Mouse (Mus musculus) embryonic fibroblast, embryonic 13.5 days (primary cell): Measurements from ENCODE around the gene Pfkfb2. TPM values are rescaled to one million over a fixed set of nuclear protein-coding genes. Genes with fewer than 3 reads are reported as not detected.

Experiments used
- H3K27ac ChIP-seq: 2 replicates; pipeline ENCODE4 v1.5.1; 2012; ENCODE audit warnings: low read length, control low read depth, inconsistent platforms; ENCODE audit not compliant: insufficient read depth
- H3K4me1 ChIP-seq: 2 replicates; pipeline ENCODE4 v1.6.1; 2011; ENCODE audit warnings: low read length; ENCODE audit not compliant: control insufficient read depth, insufficient read depth
- H3K4me3 ChIP-seq: 2 replicates; pipeline ENCODE4 v1.5.1; 2011; ENCODE audit warnings: mild to moderate bottlenecking, control low read depth, low read length; ENCODE audit not compliant: insufficient read depth
- CTCF ChIP-seq: IDR thresholded peaks from 2 replicates; pipeline ENCODE4 v1.5.1; 2011; ENCODE audit warnings: mild to moderate bottlenecking, control low read depth, low read length, moderate library complexity, borderline replicate concordance; ENCODE audit not compliant: insufficient read depth
- POLR2A ChIP-seq: IDR thresholded peaks from 2 replicates; pipeline ENCODE4 v1.6.1; 2011; ENCODE audit warnings: low read depth, mild to moderate bottlenecking, control low read depth, low read length, moderate library complexity
- polyA plus RNA-seq: library from polyadenylated mRNA; stranded (reverse); fragments of >200 nt; gene quantifications from 2 replicates; pipeline ENCODE4 v1.2.4, GENCODE M21; 2011; ENCODE audit warnings: low read depth; ENCODE audit not compliant: missing spikeins, insufficient read length

Gene Pfkfb2
- polyA plus RNA-seq, 1 experiment, result 16.1 TPM

DNA sequence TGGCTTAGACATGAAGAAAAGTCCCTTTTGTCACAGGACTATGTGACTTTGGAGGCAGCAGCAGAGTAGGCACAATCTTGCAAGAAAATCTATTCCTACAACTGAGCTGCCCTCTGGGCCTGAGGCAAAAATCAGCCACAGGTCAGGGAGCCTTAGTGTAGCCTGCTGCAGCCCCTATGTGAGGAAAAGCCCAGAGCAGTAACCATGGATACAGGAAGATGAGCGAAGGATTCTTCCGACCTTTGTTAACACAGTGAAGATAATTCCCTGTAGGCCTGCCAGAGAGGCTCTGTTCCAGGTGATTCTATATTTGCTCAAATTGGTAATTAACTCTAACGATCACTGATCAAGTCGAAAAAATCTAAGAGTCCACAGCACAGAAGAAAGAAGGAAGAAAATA is 85.0 kb downstream of the Pfkfb2 start:
- H3K4me3 ChIP-seq, result no peak overlapping the region
- no peaks in the 10 kb centered on the region for H3K4me1 ChIP-seq
- TF ChIP-seq CTCF (no peak), POLR2A (no peak)
- no peak overlapping the region for H3K27ac ChIP-seq

DNA sequence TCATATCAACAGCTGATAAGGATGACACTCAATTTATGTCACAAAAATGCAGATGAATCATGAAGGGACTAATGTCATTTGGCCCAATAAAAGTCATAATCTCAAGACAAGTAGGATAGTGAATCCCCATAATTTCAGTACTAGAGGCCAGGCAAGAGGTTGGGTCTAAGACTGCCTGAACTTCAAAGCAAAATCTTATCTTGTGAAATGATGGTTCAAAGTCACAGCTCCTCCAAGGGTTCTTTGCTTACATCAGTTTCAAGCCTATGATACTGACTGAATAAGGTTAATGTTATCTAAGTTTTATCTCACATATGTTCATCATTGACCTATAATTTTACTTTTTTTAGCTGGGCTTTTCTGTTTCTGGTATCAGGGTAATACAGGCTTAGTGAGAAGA is 88.1 kb downstream of the Pfkfb2 start:
- H3K27ac ChIP-seq, result no peak overlapping the region
- no peak overlapping the region for H3K4me3 ChIP-seq
- TF ChIP-seq POLR2A, result no peak
- H3K4me1 ChIP-seq, result no peaks in the 10 kb centered on the region

Other genes starting within 250 kb of the Pfkfb2 start
- not detected in 2 replicates for gene Zp3r, start 99.6 kb downstream of the Pfkfb2 start, polyA plus RNA-seq
- 0.73 TPM in 1 of 2 replicates, not detected in the other for gene C4bp, start 67.6 kb downstream of the Pfkfb2 start, polyA plus RNA-seq
- gene Gm29427, start 13.5 kb downstream of the Pfkfb2 start, polyA plus RNA-seq, result not detected in 2 replicates
- gene Yod1, start 11.9 kb downstream of the Pfkfb2 start, polyA plus RNA-seq, result 4.9 and 6.5 TPM in 2 replicates
- 0.75 and 1.8 TPM in 2 replicates for gene AA986860, start 2.7 kb upstream of the Pfkfb2 start, polyA plus RNA-seq
- not detected in 2 replicates for gene Fcamr, start 71.6 kb upstream of the Pfkfb2 start, polyA plus RNA-seq
- gene Pigr, start 97.4 kb upstream of the Pfkfb2 start, polyA plus RNA-seq, result not detected in 2 replicates
- not detected in 2 replicates for gene Fcmr, start 136.4 kb upstream of the Pfkfb2 start, polyA plus RNA-seq
- gene Il24, start 158.2 kb upstream of the Pfkfb2 start, polyA plus RNA-seq, result not detected in 2 replicates
- not detected in 2 replicates for gene Il20, start 182.2 kb upstream of the Pfkfb2 start, polyA plus RNA-seq
- gene Il19, start 210.9 kb upstream of the Pfkfb2 start, polyA plus RNA-seq, result not detected in 2 replicates